Mouse (Mus musculus) urinary bladder, postnatal 36 days (tissue): ENCODE data around the gene Ahrr.

Experiments used
- DNase-seq, 2 experiments: peaks; one replicate each; pipeline ENCODE4 v3.0.0; 2022; ENCODE audit warnings: low spot score in 2 of 2, mixed read lengths in 1 of 2

Gene Ahrr

GRCm38 (mm10) chr13:74292167-74292566 lies at the start of gene Ahrr:
Ahrr (minus strand) TSS chr13:74292331.
- DNase-seq: peak; percentile 56 to 75

GRCm38 (mm10) chr13:74341036-74341435 lies 48.9 kb upstream of the Ahrr start:
- no peak for DNase-seq

- DNase-seq: no peak
Observed at GRCm38 (mm10) chr13:74329321-74329720, 37.2 kb upstream of the Ahrr start.

- DNase-seq: peak; percentile 88 to 97
Observed at GRCm38 (mm10) chr13:74317170-74317849, 25.2 kb upstream of the Ahrr start, which contains the start of gene Pdcd6. Pdcd6 (minus strand) TSS chr13:74317580.

- DNase-seq: no peak
Observed at GRCm38 (mm10) chr13:74316789-74317169, 24.6 kb upstream of the Ahrr start.

- no peak for DNase-seq
Observed at GRCm38 (mm10) chr13:74316386-74316785, 24.3 kb upstream of the Ahrr start.

GRCm38 (mm10) chr13:74314616-74315015 lies 22.5 kb upstream of the Ahrr start:
- no peak for DNase-seq

GRCm38 (mm10) chr13:74305780-74306179 lies 13.6 kb upstream of the Ahrr start:
- no peak for DNase-seq

GRCm38 (mm10) chr13:74305380-74305779 lies 13.2 kb upstream of the Ahrr start:
- no peak for DNase-seq

- DNase-seq: no peak
Observed at GRCm38 (mm10) chr13:74302050-74303037, 10.2 kb upstream of the Ahrr start.

- DNase-seq: peak; percentile 7 to 8
Observed at GRCm38 (mm10) chr13:74301607-74301984, 9.5 kb upstream of the Ahrr start.

GRCm38 (mm10) chr13:74300925-74301606 lies 8.9 kb upstream of the Ahrr start:
- DNase-seq: peak; percentile 60 to 68

- DNase-seq: no peak
Observed at GRCm38 (mm10) chr13:74296376-74296775, 4.2 kb upstream of the Ahrr start.

- no peak for DNase-seq
Observed at GRCm38 (mm10) chr13:74289646-74290045, 2.5 kb downstream of the Ahrr start.

- DNase-seq: no peak
Observed at GRCm38 (mm10) chr13:74282299-74282698, 9.8 kb downstream of the Ahrr start.

- DNase-seq: no peak
Observed at GRCm38 (mm10) chr13:74275726-74276125, 16.4 kb downstream of the Ahrr start.

GRCm38 (mm10) chr13:74260231-74260992 lies 31.7 kb downstream of the Ahrr start:
- DNase-seq: peak; percentile 26 to 30

GRCm38 (mm10) chr13:74259460-74260230 lies 32.5 kb downstream of the Ahrr start:
- DNase-seq: peak; percentile 62 to 76

GRCm38 (mm10) chr13:74246494-74246893 lies 45.6 kb downstream of the Ahrr start:
- no peak for DNase-seq

- no peak for DNase-seq
Observed at GRCm38 (mm10) chr13:74245899-74246231, 46.3 kb downstream of the Ahrr start.
